Mouse (Mus musculus): ENCODE measurements around the gene Xpo1. TPM values are rescaled to one million over a fixed set of nuclear protein-coding genes. Genes with fewer than 3 reads are reported as not detected.
"Not testable (repeated sequence)": the region's sequence is repeated elsewhere in the genome, so short reads cannot be mapped to it uniquely, and the experiment has no call there.

The Xpo1 gene
- total and polyA plus RNA-seq, 3 experiments = 140 to 295 (median 246) TPM

DNA sequence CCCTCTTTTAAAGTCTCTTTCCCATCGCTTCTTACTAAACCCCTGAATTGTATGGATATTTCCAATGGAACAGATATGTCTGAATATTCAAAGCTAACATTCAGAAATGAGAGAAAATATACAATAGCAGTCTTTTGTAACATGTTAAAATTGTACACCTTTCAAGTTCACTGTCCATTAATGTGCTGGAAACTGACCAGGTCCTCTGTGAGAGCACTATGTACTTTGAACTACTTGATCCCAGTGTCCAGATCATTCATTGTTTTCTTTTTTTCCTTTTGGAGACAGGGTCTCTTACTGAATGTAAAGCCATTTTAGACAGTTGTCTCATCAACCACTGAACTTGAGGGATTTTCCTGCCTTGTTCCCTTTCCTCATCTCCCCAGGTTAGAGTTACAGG, 47.3 kb downstream of the Xpo1 start:
- no peak overlapping the region for H3K4me3 ChIP-seq (replicated peaks in 1 of 3; ENCODE audit: low read depth in 2 of 3, low read length in 2 of 3, poor library complexity in 1 of 3)
- no peak overlapping the region for H3K27ac ChIP-seq (ENCODE audit: insufficient read depth, low read depth)
- TF ChIP-seq MAZ (IDR thresholded peaks at IDR 0.05; ENCODE audit: low read depth, low read length) (no peak), IRF4 (IDR thresholded peaks at IDR 0.05; ENCODE audit: low read depth, low read length) (no peak), SIN3A (IDR thresholded peaks at IDR 0.05; ENCODE audit: low read length) (no peak), CTCF (conservative IDR thresholded peaks at IDR 0.05 in 1 of 2, IDR thresholded peaks at IDR 0.05 in 1 of 2; ENCODE audit: low read depth in 2 of 2, low read length in 2 of 2) (no peak), NRF1 (IDR thresholded peaks at IDR 0.05; ENCODE audit: low read depth, low read length) (no peak), CHD2 (IDR thresholded peaks at IDR 0.05; ENCODE audit: low read length) (no peak), POLR2AphosphoS2 (IDR thresholded peaks at IDR 0.05; ENCODE audit: low read depth, low read length) (no peak), RAD21 (IDR thresholded peaks at IDR 0.05; ENCODE audit: low read depth, low read length) (no peak), MAFK (IDR thresholded peaks at IDR 0.05; ENCODE audit: insufficient replicate concordance, low read length) (no peak), ZKSCAN1 (IDR thresholded peaks at IDR 0.05; ENCODE audit: borderline replicate concordance, low read depth, low read length) (no peak), E2F4 (IDR thresholded peaks at IDR 0.05; ENCODE audit: insufficient replicate concordance, low read depth, low read length) (no peak), MYC (IDR thresholded peaks at IDR 0.05; ENCODE audit: low read depth, low read length) (no peak), MAX (IDR thresholded peaks at IDR 0.05; ENCODE audit: low read length) (no peak)
- no peaks in the 10 kb centered on the region for H3K9me3 ChIP-seq (replicated peaks; ENCODE audit: low read length)
- no peaks in the 10 kb centered on the region for H3K27me3 ChIP-seq (replicated peaks)
- H3K79me2 ChIP-seq (replicated peaks; ENCODE audit: control insufficient read depth, extremely low read depth, insufficient read depth, poor library complexity, severe bottlenecking) = peaks cover 10% of the 10 kb centered on the region
- H3K4me1 ChIP-seq (ENCODE audit: control insufficient read depth in 1 of 2, insufficient read depth in 2 of 2) = peaks cover 0 to 6% of the 10 kb centered on the region in 2 experiments; a peak in 2 of 4 replicates
- no peak overlapping the region for H3K9ac ChIP-seq (ENCODE audit: insufficient read depth, low read depth)
- H3K36me3 ChIP-seq (replicated peaks in 1 of 2; ENCODE audit: control insufficient read depth in 1 of 2, insufficient read depth in 1 of 2, low read length in 1 of 2) = peaks cover 0 to 13% of the 10 kb centered on the region in 2 experiments
- in situ Hi-C loops (cut with MboI; ENCODE audit: low pct_ligation_motif_present, low pct_unique_long_range_greater_than_20kb, low sequenced_read_pairs) (no loop called here), dilution Hi-C loops (cut with MboI; ENCODE audit: extremely low pct_ligation_motif_present, extremely low pct_unique_long_range_greater_than_20kb, low sequenced_read_pairs) (no loop called here)
- H3K4me2 ChIP-seq (ENCODE audit: insufficient read depth, low read depth, poor library complexity, severe bottlenecking) = no peak overlapping the region
- no peak for DNase-seq (ENCODE audit: extremely low read depth)

DNA sequence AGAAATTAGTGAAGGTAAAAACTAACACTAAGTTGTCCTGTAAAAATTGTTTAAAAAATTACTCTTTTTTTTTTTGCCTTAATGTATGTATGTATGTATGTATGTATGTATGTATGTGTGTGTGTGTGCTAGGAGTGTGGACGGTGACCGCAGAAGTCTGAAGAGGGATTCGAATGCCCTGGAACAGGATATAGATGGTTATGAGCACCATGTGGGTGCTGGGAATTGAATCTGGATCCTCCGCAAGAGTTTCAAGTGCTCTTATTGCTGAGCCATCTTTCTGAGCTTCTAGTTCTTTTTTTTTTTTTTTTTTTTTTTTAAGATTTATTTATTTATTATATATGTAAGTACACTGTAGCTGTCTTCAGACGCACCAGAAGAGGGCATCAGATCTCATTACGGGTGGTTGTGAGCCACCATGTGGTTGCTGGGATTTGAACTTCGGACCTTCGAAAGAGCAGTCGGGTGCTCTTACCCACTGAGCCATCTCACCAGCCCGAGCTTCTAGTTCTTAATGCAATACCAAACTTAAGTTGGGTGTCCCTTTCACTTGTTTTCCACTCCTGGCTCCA, 49.3 kb downstream of the Xpo1 start:
- peak; percentile 49 for DNase-seq (ENCODE audit: extremely low read depth)
- peak overlapping the region; percentile 90 for H3K27ac ChIP-seq (ENCODE audit: insufficient read depth, low read depth)
- H3K4me1 ChIP-seq (ENCODE audit: control insufficient read depth in 1 of 2, insufficient read depth in 2 of 2) = peaks cover 5 to 25% of the 10 kb centered on the region in 2 experiments; a peak in 3 of 4 replicates
- H3K36me3 ChIP-seq (replicated peaks in 1 of 2; ENCODE audit: control insufficient read depth in 1 of 2, insufficient read depth in 1 of 2, low read length in 1 of 2) = peaks cover 0 to 11% of the 10 kb centered on the region in 2 experiments
- peaks cover 30% of the 10 kb centered on the region for H3K79me2 ChIP-seq (replicated peaks; ENCODE audit: control insufficient read depth, extremely low read depth, insufficient read depth, poor library complexity, severe bottlenecking)
- H3K27me3 ChIP-seq (replicated peaks); dilution Hi-C loops (cut with MboI; ENCODE audit: extremely low pct_ligation_motif_present, extremely low pct_unique_long_range_greater_than_20kb, low sequenced_read_pairs); H3K9me3 ChIP-seq (replicated peaks; ENCODE audit: low read length); in situ Hi-C loops (cut with MboI; ENCODE audit: low pct_ligation_motif_present, low pct_unique_long_range_greater_than_20kb, low sequenced_read_pairs): not testable (repeated sequence)
- TF ChIP-seq ZNF384 (IDR thresholded peaks at IDR 0.05; ENCODE audit: low read depth, low read length) = peak; percentile 83
- peak in 1 of 2 experiments; percentile 13; a peak in 1 of 4 replicates for TF ChIP-seq CTCF (conservative IDR thresholded peaks at IDR 0.05 in 1 of 2, IDR thresholded peaks at IDR 0.05 in 1 of 2; ENCODE audit: low read depth in 2 of 2, low read length in 2 of 2)
- TF ChIP-seq TBP (conservative IDR thresholded peaks at IDR 0.05; ENCODE audit: low read depth, low read length) = peak; percentile 62
- H3K4me3 ChIP-seq (replicated peaks in 1 of 3; ENCODE audit: low read depth in 2 of 3, low read length in 2 of 3, poor library complexity in 1 of 3) = peak overlapping the region; percentile 47 to 99 (median 90)
- peak overlapping the region; percentile 87 for H3K4me2 ChIP-seq (ENCODE audit: insufficient read depth, low read depth, poor library complexity, severe bottlenecking)
- peak overlapping the region; percentile 93 for H3K9ac ChIP-seq (ENCODE audit: insufficient read depth, low read depth)

All from CH12.LX (cell line).